Mouse (Mus musculus): ENCODE results near the gene Rexo1.
A peak's percentile ranks its signal among the peaks of the same experiment; 100 is the strongest.

Gene Rexo1

DNA sequence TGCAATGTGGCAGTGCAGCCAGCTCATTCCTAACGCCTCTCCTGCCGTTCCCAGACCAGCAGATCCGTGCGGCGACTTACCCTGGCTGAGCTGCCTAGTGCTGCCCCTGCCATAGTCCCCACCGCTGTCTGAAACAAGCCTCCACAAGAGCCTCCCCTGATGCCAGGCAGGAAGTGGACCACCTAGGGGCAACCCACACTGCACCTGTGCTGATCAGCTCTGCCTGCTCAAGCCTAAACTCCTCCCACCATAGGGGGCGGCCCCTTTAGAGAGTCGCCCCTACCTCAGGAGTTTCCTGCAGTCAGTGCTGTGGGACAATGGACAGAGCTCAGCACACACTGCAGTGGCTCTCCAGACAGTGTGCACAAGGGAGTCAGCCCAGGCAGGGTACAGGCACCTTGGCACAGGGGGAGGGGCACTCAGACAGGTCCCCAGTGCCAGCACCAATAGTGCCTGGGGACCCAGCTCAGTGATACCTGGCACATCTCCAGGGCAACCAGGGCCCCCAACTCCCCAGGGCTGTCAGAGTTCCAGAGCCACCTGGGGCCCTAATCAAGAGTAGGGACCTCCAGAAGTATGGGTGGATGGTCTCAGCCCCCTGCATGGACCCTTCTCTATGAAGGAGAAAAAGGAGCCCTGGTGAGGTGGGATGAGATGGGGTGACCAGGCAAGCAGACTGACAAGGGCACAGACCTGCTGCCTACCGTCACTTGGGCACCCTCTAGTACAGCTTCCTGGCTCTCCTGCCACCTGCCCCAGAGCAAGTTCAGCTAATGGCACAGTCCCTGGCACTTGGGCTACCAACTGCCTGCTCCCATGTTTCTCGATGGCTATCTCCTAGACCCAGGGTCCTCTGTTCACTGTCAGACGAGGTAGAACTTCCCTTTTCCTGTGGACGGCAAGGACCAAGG lies 23.5 kb upstream of the Rexo1 start:
- no peak for DNase-seq

DNA sequence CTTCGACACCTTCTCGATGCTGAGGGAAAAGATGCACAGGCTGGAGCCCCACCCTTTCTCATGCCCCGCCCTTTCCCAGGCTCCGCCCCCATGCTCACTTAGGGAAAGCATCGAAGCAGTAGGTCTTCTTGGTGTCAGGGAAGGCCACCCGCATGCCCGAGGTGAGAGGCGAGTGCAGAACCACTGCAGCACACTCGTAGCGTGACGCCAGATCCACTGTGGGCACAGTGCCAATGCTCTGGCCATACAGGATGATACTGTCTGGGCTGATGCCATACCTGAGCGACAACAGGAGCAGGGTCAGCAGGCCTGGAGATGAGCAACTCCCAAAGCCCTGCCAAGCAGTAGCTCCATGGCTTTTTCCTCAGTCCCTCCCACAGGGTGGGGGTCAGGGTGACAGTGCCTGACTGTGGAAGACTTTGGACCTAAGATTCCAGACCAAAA lies 22.7 kb upstream of the Rexo1 start:
- DNase-seq = no peak

DNA sequence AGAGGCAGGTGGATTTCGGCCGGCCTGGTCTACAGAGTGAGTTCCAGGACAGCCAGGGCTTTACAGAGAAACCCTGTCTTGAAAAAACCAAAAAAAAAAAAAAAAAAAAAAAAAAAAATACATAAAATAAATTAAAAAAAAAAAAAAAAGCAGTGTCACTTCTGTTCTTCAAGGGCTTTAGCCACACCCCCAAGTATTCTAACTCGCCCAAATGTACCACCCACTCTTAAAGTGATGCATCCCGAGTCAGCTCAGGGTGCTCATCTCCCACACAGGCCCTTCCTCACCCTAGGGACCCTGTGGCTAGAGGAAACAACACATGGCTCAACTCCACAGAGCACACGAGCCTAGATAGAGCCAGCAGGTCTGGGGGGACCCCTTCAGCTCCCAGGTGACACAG lies 21.7 kb upstream of the Rexo1 start:
- no peak for DNase-seq

DNA sequence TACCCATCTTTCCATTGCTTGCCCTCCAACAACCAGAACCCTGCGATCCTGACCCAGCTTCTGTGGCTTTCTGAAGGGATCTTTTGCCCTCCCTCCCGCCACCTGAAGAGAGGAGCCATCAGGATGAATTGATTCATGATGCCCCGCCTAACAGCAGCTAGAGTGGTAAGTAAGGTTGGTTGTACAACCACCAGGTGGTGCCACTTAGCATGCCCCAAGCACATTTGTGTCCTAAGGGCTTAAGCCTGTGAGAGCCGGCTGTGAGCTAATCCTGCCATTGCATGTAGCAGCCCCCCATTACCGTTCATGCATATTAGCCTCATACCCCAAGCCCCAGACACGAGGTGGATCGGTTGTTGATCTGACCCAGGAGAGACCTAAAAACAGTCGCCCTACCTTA lies 17.6 kb upstream of the Rexo1 start:
- peak; percentile 74 for DNase-seq

DNA sequence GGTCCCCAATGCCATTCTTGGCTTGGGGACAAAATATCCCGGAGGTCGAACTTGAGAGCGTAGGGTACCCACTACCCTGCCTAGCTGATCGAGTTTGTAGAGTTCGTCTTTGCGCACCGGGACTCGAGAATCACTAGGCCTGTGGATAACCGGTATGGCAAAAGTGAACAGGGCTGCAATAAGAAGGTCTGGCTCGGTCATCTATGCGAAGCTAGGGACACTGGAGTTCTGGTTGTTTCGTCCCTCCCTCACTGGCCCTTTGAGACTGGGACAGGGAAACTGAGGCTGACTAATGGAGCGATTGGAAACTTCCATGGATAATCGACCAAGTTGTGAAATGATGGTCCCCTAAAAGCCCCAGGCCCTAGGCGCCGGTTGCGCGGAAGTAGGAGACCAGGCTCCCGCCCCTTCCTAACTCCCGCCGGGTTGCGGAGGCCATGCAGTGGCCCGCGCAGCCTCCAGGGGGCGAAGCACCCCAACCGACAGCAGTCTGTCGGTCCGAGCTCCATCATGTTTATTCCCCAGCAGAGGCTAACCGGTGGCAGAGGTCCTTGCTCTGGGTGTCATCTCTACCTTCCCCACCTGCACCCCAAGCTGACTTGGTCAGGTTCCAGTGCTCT lies 16.9 kb upstream of the Rexo1 start:
- peak; percentile 86 for DNase-seq

DNA sequence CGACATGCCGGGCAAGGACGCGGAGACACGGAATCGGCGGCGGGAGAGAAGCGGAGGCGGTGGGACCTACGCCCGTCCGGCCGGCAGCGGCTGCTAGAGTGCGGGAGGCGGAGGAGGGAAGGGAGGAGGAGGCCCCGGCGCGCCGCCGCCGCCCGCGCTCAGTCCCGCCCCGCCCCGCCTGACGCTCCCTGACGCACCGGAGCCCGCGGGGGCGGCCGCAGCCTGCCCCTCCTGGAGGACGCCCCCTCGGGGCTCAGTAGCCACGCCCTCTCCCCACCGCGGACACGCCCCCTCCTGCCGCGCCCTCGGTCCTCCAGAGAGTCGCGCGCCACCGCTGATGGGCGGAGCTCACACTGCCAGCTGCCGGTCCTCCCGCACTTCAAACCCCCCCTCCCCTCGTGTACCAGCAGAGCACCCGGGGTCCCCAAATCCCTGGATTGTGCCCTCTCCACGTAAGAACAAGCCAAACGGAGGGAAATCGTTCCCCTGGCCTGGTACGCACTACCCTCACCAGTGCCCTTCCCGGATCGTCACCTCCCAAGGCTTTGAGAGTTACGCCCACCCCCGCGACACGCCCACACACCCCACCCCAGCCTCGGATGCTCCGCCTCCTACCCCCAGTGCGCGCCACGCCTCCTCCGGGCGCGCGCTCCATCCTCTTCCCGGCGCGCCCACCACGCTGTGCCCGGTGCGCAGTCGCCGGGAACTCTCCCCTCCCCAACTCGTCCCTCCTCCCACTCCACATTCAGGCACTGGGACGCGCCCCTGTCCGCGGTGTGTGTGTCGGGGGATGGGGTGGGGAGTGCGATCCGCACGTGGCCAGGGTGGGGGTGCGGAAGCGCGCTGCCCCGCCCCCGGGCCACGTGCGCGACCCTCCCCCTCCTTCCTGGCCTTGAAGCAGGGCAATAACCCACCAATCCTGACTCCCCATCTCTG lies 16.1 kb upstream of the Rexo1 start, which contains the start of gene Klf16:
TSS of gene Klf16 (minus strand) at position 127 of the 936 bp plus-strand sequence.
- peak; percentile 99 for DNase-seq

DNA sequence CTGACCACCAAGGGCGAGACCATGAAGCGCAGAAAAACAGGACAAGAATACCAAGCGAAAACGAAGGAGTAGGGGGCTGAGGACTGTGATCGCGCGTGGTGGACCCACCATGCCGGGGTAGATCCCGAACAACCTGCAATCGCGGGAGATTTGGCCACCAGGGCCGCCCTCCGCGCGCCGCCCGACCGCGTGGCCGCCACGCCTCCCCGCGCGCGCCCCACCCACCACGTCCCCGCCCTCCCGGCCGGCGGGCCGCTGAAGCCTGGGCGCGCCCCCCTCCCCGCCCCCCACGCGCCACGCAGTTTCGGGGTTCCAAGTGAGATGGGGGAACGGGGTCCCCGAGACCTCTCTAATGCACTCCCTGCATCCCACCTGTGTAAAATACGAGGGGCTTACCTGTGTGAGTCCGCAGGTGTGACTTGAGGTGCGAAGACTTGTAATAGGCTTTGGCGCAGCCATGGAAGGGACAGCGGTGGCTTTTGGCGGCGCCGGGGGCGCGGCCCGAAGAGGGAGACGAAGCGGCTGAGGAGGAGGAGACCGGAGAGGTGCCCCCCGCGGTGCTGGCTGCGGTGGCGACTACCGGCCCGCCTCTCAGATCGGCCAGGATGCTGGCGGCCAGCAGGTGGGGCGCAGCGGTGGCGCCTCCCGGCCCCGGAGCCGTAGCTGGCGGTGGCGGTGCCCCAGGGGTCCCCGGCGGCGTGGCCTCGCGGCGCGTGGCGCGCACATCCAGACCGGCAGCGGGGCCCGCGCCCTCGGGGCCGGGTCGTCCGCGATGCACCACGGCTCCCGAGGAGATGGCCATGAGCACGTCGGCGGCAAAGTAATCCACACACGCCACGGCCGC lies 15.2 kb upstream of the Rexo1 start:
- peak; percentile 58 for DNase-seq

DNA sequence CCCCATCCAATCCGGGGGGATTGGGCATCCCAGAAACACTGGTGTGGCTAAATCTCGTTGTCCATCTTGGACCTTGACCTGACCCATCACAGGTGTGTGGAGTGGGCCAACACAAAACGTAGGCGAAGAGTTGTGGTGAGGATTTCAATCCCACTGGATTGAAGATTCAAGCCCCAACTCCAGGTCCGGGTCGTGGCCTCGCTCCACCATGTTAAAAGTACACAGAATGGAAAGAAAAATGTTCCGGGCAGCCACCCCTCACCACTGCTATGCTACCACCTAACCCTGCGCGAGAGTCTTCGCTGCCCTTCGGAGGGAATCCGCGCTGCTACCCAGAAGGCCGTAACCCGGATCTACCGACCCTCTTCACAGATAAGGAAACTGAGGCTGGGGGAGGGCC lies 14.6 kb upstream of the Rexo1 start:
- DNase-seq = no peak

DNA sequence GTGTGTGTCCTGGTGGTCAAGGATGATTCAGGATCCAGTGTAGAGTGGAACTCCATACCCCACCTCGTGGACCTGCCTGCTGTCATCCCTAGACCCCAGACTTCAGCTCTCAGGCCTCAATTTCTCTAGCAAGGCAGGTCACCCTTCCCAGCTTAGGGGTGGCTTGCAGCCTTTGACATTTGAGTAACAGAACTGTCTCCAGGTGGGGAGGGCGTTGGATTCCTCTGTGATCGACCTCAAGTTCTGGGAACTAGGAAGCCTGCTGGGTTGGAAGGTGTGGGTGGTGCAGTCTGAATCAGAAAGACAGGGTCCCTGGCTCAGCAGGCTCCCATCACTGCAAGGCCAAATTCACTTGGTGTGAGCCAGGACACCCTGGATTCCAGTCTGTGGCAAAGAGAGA lies 13.5 kb upstream of the Rexo1 start:
- no peak for DNase-seq

DNA sequence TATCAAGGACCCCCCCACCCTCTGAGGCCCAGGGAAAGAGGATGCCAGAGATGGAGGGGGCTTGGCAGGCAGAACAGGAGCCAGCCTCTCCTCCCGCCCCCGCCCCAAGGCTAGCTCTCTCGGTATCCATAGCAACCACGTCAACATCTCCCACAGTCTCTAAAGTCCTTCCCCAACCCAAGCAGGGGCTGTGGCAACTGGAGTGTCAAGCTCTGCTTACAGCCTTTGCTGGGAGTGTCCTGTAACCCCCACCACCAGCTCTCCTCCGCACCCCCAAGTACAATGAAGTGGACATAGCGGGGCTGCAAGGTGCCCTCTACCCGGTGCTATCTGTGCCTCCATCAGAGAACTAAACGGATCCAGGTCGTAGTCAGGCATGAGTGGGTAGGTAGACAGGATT lies 12.6 kb upstream of the Rexo1 start:
- no peak for DNase-seq

DNA sequence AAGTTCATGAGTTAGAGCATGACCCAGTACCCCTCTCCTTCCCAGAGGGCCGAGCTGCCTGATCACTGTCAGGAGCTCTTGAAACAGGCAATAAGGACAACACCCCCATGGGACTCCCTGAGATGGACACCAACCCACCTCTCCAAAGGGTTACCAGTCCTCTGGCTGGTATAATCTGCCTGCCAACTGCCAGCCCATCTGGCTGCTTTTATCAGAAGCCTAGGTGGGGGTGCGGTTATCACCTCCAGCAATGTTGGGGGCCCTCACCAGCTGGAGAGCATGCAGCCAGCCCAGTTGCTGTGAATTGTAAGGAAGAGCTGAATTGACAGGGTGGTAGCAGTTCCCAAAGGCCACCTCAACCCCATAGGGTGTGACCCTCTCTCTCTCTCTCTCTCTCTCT lies 11.1 kb upstream of the Rexo1 start:
- no peak for DNase-seq

DNA sequence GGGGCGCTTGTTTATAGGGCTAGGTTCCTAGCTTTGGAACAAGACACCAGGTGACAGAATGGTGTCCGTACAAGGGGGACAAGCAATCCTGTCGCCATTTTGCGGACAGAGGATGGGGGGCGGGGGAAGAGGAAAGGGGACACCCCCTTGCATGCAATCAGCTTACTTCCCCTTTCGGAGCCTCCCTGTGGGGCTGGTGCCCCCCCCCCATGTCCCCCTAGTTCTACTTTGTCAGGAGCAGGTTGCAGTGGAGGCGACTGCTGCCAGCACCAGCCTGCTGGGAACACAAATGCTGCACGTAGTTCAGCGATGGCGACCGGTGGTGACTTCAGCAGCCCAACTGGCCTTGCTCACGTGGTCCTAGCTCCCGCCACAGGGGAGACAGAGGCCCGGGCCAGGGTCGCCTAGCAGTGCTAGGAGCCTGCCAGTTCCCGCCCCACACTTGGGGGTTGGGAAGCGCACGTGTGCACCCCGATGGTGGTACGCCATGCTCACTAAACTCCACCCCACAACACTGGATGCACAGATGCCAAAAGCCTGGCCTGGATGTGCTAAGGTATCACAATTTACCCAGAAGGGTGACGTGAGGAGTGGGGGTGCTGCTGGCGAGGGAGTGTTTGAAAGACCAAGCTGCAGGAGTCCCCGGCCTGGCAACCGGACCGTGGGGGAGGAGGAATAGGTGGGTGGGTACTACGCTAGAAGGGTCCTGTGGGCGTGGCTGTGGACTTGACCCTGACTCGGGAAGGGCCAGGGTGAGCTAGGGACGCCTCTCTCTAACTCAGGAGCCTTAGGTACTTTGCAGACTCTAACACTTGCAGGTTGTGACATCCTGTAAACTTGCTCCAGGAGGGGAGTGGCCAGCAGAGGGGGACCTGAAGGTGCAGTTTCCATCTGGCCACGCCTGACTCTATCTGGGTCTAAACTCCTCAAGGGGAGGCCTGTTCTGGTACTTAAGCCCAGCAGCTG lies 9.8 kb upstream of the Rexo1 start:
- DNase-seq = no peak

DNA sequence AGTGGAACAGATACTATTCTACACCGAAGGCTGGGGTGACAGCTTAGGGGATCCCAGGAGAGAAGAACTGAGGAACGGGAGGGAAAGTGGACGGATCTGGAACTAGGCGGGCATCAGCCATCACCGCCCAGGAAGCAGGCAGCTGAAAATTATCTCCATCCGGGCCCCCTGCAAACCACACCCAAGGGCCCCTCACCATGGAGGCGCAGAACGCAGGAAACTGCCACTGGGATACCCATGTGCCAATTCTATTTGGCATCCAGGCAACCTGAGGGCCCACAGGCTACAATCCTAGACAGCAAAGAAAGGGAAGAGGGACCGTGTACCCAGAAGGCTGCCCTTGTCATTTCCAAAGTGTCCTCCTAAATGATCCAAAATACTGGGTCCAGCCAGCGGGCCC lies 9.1 kb upstream of the Rexo1 start:
- DNase-seq = no peak

DNA sequence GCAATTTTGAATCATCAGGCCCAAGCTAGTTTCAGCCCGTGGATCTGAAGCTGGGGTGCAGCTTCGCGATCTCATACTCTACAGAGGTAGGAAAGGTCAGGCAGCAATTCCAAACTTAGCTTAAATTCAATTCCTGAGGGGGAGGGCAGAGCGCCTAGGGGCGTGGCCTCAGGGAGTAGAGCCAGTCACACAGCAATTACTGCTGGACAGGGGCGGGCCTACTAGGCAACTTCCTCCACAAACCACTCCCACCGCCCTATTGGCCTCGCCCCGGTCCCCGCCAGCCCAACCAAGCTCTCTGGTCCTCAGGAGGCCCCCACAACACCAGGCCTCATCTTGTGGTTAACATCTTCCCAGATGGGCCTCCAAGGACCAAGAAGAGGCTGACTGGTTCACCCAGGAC lies 8.3 kb upstream of the Rexo1 start:
- peak; percentile 67 for DNase-seq

DNA sequence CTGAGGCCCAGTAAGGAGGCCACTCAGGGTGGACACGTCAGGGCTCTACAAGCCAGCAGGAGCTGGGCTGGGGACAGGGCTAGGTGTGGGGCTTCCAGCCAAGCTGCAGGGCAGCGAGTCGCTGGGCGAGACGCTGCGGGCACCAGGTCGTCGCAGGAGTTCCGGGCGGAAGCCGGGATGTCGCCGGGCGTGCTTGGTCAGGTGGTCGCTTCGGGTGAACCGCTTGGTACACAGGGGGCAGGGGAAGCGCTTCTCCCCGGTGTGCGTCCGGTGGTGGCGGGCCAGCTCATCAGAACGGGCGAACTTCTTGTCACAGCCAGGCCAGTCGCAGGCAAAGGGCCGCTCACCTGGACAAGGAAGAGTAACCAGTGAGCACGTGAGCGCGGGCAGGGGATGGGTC lies 7.5 kb upstream of the Rexo1 start:
- no peak for DNase-seq

DNA sequence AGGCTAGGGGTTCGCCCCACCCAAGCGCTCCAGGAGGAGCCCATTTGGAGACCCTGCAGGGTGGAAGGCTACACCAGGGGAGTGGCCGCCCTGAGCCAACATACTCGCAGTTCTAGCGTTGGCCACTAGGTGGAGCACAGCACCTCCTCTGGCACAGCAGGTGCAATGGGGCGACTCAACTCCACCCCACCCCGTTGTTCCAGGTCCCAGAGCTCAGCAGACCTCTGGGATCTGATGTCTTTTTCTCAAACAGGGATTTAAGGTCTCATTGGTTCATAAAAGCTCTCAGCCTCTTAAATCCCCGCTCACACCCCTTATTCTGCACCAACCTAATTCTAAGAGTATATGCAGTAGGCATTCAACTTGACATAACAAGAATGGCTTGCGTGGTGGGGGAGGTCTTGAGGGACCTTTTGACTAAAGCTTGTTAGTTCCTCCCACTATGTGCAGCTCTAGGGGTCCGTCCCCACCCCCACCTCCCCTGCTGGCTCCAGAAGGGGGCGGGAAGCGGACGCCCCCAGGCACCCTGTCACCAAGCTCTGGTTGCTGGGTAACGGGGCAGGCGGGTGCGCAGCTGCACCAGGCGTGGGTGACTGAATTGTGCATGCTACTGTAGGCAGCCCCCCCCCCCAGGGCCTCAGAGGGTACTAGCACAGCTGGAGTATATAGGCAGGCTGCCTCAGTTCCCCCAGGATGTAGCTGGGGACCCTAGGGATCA lies 5.2 kb upstream of the Rexo1 start:
- DNase-seq = peak; percentile 94

DNA sequence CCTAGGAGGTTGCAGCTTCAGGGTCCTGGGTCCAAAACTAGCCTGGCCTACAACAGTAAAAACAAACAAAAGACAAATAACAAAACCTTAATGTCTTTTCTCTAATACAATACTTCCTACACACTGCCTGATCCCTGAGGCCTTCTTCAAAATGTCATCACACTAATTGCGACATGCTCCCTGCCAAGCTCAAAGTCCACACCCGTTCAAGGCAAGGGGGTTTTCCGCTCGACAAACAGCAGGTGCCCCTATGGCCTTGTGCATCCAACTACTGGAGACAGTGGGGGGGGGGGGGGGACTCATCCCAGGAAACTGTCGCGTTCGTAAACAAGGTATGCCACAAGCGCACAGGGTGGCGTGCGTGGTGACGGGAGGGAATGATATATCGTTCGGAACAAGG lies 739 bp downstream of the Rexo1 start:
- DNase-seq = no peak

DNA sequence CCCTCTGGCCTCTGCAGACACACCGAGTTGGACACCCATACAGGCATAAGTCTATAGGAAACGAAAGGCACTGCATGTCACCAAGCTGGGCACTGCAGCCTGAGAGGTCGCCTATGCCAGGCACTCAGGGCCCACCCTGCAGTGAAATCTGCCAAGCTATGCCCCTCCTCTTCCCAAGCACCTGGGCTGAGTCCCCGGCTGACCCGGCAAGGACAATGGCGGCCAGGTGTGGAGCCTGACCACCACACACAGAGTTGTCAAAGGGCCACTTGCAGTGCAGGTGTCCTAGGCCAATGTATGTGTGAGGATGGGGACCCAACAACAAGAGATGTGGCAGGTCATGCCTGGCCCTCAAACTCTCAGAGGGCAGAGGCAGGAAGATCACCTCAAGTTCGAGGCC lies 1.9 kb downstream of the Rexo1 start:
- no peak for DNase-seq

DNA sequence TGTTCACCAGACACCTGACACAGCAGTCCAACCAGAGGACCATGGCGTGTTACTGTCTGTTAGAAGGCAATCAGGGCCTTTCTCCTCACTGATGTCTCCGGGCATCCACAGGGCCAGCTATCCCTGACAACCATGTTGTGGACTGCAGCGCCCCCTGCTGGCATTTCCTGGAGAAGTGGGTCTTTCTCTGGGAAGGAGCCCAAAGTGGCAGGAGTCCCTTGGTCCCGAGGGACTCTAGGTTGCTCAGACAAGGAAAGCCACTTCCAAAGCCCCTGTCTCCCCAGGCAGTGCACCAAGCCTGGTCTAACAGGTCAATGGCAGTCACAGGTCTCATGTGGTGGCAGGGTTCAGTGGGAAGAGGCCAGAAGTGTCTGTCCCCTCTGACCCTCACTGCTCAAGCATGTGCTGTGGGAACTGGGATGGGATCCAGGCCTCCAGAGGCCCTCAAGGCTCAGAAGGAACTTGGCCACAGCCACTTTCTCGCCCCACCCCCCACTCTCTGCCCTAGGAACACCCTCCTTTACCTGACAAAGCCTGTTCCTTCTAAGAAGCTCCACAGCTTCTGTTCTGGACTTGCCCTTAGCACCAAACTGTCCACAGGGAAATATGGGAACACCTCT lies 3.9 kb downstream of the Rexo1 start:
- peak; percentile 88 for DNase-seq

DNA sequence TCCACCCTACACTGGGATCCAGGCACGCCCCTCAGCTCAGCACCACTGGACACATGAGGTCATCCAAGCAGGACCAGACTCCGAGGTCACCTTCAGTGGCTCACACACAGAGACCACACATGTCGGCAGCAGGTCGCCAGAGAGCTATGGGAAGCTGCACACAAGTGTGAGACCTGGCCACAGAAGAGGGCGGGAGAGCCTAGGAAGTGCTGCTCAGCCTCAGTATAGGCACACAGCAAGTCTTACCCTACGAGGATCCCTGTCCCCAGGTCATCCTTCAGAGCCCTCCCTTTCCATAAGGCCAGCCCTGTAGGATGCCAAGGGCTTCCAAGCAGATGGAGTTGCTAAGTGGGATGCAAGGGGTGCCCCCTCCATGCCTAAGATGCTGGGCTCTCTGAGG lies 7.4 kb downstream of the Rexo1 start:
- no peak for DNase-seq

Data from lung, postnatal 14 days (tissue).